18 mouse cellular contexts compared by ENCODE assay signal in the genomic region with DNA sequence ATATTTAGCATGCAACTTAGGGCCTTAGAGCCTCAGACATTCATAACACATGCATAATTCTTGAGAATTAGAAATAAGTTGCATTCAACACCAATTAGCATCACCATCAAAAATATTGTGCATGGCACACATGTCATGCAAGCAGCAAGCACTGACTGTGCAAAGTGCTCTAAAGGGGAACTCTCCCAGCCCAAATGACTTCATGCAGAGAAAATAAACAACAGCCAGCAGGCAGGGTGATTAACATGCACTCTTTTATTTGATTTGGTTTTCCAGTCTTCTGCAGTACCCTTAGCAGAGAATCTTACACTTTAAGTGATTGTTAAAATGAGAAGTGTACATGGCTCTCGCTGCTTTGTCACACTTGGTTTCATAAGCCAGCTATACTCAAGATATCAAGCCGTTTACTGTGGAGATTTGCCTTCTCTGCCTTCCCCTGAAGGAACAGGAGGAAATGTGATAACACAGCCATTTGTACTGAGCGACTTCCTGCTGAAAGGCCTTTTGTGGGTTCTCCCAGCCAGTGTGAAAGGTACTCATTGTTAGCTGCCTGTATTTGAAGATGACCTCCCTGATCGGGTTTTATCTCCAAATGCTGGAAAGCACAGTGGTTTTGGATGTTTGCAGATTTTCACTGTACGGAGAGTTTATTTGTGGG.
A peak's percentile ranks its signal among the peaks of the same experiment; 100 is the strongest.
DNase-seq lines count a peak whose midpoint lies in the region; ATAC-seq and TF ChIP-seq lines count a peak whose summit lies in the region.
"Had no signal": no experiment of that assay in that cellular context is flagged by ENCODE, and none has a peak within 500 bp of the region (broad histone marks: within the 10 kb centered on the region; RNA-seq: fewer than 3 reads in every experiment).

No protein-coding gene starts in this region.

- peak overlapping the region; percentile 22; the same call in 1 of the 2 replicates for H3K4me2 ChIP-seq in heart, embryonic 11.5 days
- no peak overlapping the region for H3K4me2 ChIP-seq in forebrain, embryonic 15.5 days (replicated peaks)
- H3K4me2 ChIP-seq: embryonic facial prominence, embryonic 12.5 days; forebrain, embryonic 12.5 days; lung, embryonic 15.5 days; neural tube, embryonic 12.5 days had no signal

- TF ChIP-seq CTCF in MEL (IDR thresholded peaks at IDR 0.05 in 2 of 3, conservative IDR thresholded peaks at IDR 0.05 in 1 of 3; ENCODE audit: control insufficient read depth in 1 of 3, insufficient read depth in 1 of 3, low read depth in 2 of 3, low read length in 3 of 3, poor library complexity in 1 of 3, severe bottlenecking in 1 of 3): no peak

- no peak for TF ChIP-seq EP300 in MEL (IDR thresholded peaks at IDR 0.05; ENCODE audit: low read depth in 1 of 2, low read length in 2 of 2)

- H3K9me3 ChIP-seq in heart, embryonic 11.5 days (replicated peaks; ENCODE audit: control insufficient read depth, low read length): no peaks in the 10 kb centered on the region
- no peaks in the 10 kb centered on the region for H3K9me3 ChIP-seq in MEL (replicated peaks; ENCODE audit: insufficient read depth, low read length)
- no peaks in the 10 kb centered on the region for H3K9me3 ChIP-seq in forebrain, embryonic 15.5 days
- H3K9me3 ChIP-seq: embryonic facial prominence, embryonic 12.5 days; forebrain, embryonic 12.5 days; lung, embryonic 15.5 days; megakaryocyte, embryonic 14.5 days; neural tube, embryonic 12.5 days had no signal

- intact Hi-C loops in heart, postnatal 25 days (cut with DNase I): no loop called here

- H3K27me3 ChIP-seq in heart, embryonic 11.5 days (ENCODE audit: control insufficient read depth, insufficient read depth, low read length): no peaks in the 10 kb centered on the region
- peaks cover 0 to 1% of the 10 kb centered on the region in 2 experiments; a peak in 1 of 4 replicates for H3K27me3 ChIP-seq in MEL (ENCODE audit: control insufficient read depth in 1 of 2, insufficient read depth in 2 of 2, low read length in 2 of 2)
- no peaks in the 10 kb centered on the region for H3K27me3 ChIP-seq in forebrain, embryonic 15.5 days
- H3K27me3 ChIP-seq: embryonic facial prominence, embryonic 12.5 days; forebrain, embryonic 12.5 days; lung, embryonic 15.5 days; megakaryocyte, embryonic 14.5 days; neural tube, embryonic 12.5 days had no signal

- no peaks in the 10 kb centered on the region for H3K4me1 ChIP-seq in heart, embryonic 11.5 days (ENCODE audit: control insufficient read depth, insufficient read depth, low read length)
- no peaks in the 10 kb centered on the region for H3K4me1 ChIP-seq in MEL (ENCODE audit: control insufficient read depth in 1 of 2, insufficient read depth in 2 of 2, low read length in 2 of 2)
- no peaks in the 10 kb centered on the region for H3K4me1 ChIP-seq in forebrain, embryonic 15.5 days
- H3K4me1 ChIP-seq: embryonic facial prominence, embryonic 12.5 days; forebrain, embryonic 12.5 days; lung, embryonic 15.5 days; neural tube, embryonic 12.5 days had no signal

- no peak for ATAC-seq in heart, embryonic 11.5 days (replicated peaks; ENCODE audit: insufficient number of reproducible peaks, low FRiP score, low TSS enrichment)
- ATAC-seq in megakaryocyte, adult 5-6 weeks (ENCODE audit: poor library complexity, severe bottlenecking): peak; percentile 27; the same call in 1 of the 2 replicates
- no peak for ATAC-seq in forebrain, embryonic 15.5 days (replicated peaks)

- H3K4me3 ChIP-seq in heart, embryonic 11.5 days (ENCODE audit: low read depth, low read length): no peak overlapping the region
- H3K4me3 ChIP-seq in MEL (ENCODE audit: control insufficient read depth in 1 of 2, insufficient read depth in 1 of 2, low read depth in 2 of 2, low read length in 2 of 2): no peak overlapping the region
- H3K4me3 ChIP-seq in forebrain, embryonic 15.5 days: no peak overlapping the region
- H3K4me3 ChIP-seq: embryonic facial prominence, embryonic 12.5 days; forebrain, embryonic 12.5 days; gastrocnemius, adult 2 months; lung, embryonic 15.5 days; megakaryocyte, embryonic 14.5 days; neural tube, embryonic 12.5 days had no signal

- DNase-seq in heart, postnatal 25 days (ENCODE audit: low spot score): no peak
- peak; percentile 4 for DNase-seq in MEL (ENCODE audit: low read depth, low spot score)
- peak; percentile 24 for DNase-seq in embryo, embryonic 10.5 days (ENCODE audit: low spot score)
- DNase-seq in kidney, adult 18-20 months: no peak
- DNase-seq in cerebellum, postnatal 36 days: no peak
- DNase-seq: B cell, adult 2 months; cerebellum, adult 11-12 months; gastrocnemius, adult 2 months; thymus, adult 2 months had no signal

- no peaks in the 10 kb centered on the region for H3K36me3 ChIP-seq in heart, embryonic 11.5 days (ENCODE audit: control insufficient read depth, insufficient read depth, low read length)
- H3K36me3 ChIP-seq in MEL (ENCODE audit: control insufficient read depth in 1 of 2, insufficient read depth in 2 of 2, low read length in 2 of 2): no peaks in the 10 kb centered on the region
- H3K36me3 ChIP-seq in forebrain, embryonic 15.5 days: no peaks in the 10 kb centered on the region
- H3K36me3 ChIP-seq: embryonic facial prominence, embryonic 12.5 days; forebrain, embryonic 12.5 days; lung, embryonic 15.5 days; neural tube, embryonic 12.5 days had no signal

- no peak overlapping the region for H3K9ac ChIP-seq in heart, embryonic 11.5 days (ENCODE audit: low read depth, low read length)
- no peak overlapping the region for H3K9ac ChIP-seq in MEL (ENCODE audit: control insufficient read depth, low read depth, low read length, poor library complexity, severe bottlenecking)
- no peak overlapping the region for H3K9ac ChIP-seq in forebrain, embryonic 15.5 days (replicated peaks)
- H3K9ac ChIP-seq: embryonic facial prominence, embryonic 12.5 days; forebrain, embryonic 12.5 days; lung, embryonic 15.5 days; neural tube, embryonic 12.5 days had no signal

- WGBS in heart, embryonic 11.5 days (ENCODE audit: insufficient replicate concordance): 22% methylated on average over 5 of the region's 5 CpGs
- 42% methylated on average over 5 of the region's 5 CpGs for WGBS in forebrain, embryonic 15.5 days

- TF ChIP-seq RAD21 in MEL (IDR thresholded peaks at IDR 0.05; ENCODE audit: low read depth, low read length): no peak

- no peak overlapping the region for H3K27ac ChIP-seq in heart, embryonic 11.5 days (ENCODE audit: low read depth, low read length)
- H3K27ac ChIP-seq in MEL (ENCODE audit: control insufficient read depth, low read depth, low read length): no peak overlapping the region
- no peak overlapping the region for H3K27ac ChIP-seq in forebrain, embryonic 15.5 days (replicated peaks)
- H3K27ac ChIP-seq: embryonic facial prominence, embryonic 12.5 days; forebrain, embryonic 12.5 days; gastrocnemius, adult 2 months; kidney, postnatal 0 days; lung, embryonic 15.5 days; neural tube, embryonic 12.5 days had no signal

- no peaks in the 10 kb centered on the region for H3K79me2 ChIP-seq in MEL (ENCODE audit: control insufficient read depth, insufficient read depth, low read length, poor library complexity)

- TF ChIP-seq POLR2A in MEL (IDR thresholded peaks at IDR 0.05; ENCODE audit: control insufficient read depth in 1 of 2, insufficient read depth in 1 of 2, low read depth in 1 of 2, low read length in 2 of 2, poor library complexity in 1 of 2): no peak

TF ChIP-seq in MEL, 35 proteins besides CTCF, POLR2A, EP300 and RAD21:
- no peak for TF ChIP-seq ELF1 (IDR thresholded peaks at IDR 0.05; ENCODE audit: low read depth, low read length)
- no peak for TF ChIP-seq ZNF384 (IDR thresholded peaks at IDR 0.05; ENCODE audit: low read depth, low read length)
- no peak for TF ChIP-seq HCFC1 (IDR thresholded peaks at IDR 0.05; ENCODE audit: low read depth, low read length)
- TF ChIP-seq MEF2A (IDR thresholded peaks at IDR 0.05; ENCODE audit: extremely low read depth, insufficient replicate concordance, low read depth, low read length, poor library complexity, severe bottlenecking): no peak
- no peak for TF ChIP-seq UBTF (IDR thresholded peaks at IDR 0.05; ENCODE audit: borderline replicate concordance, insufficient read depth, low read depth, low read length)
- no peak for TF ChIP-seq SIN3A (IDR thresholded peaks at IDR 0.05; ENCODE audit: low read length)
- TF ChIP-seq ZC3H11A (IDR thresholded peaks at IDR 0.05; ENCODE audit: low read depth, low read length): no peak
- no peak for TF ChIP-seq ZMIZ1 (IDR thresholded peaks at IDR 0.05; ENCODE audit: low read depth, low read length)
- no peak for TF ChIP-seq BHLHE40 (IDR thresholded peaks at IDR 0.05; ENCODE audit: borderline replicate concordance, low read depth, low read length)
- TF ChIP-seq USF2 (IDR thresholded peaks at IDR 0.05; ENCODE audit: borderline replicate concordance in 1 of 2, insufficient read depth in 1 of 2, low read depth in 1 of 2, low read length in 2 of 2): no peak
- TF ChIP-seq GATA1 (IDR thresholded peaks at IDR 0.05; ENCODE audit: low read depth, low read length): no peak
- no peak for TF ChIP-seq TCF12 (IDR thresholded peaks at IDR 0.05; ENCODE audit: low read depth, low read length)

Comparison
In these comparisons a context has a peak if more than half of its experiments do, and no peak if none do; other contexts are left out.
1. DNase-seq: peak in MEL (single experiment) and embryo, embryonic 10.5 days (single experiment); none in heart, postnatal 25 days (single experiment), kidney, adult 18-20 months (single experiment) and cerebellum, postnatal 36 days (0 of 2).